Mouse (Mus musculus): ENCODE measurements at regions not wholly inside any gene's neighbourhood (a gene's known extent, or its start where the extent isn't known, plus 50 kb on each side); places are given as distances from the start of the nearest gene placed in this dataset. TPM values are rescaled to one million over a fixed set of nuclear protein-coding genes. Genes with fewer than 3 reads are reported as not detected.

DNA sequence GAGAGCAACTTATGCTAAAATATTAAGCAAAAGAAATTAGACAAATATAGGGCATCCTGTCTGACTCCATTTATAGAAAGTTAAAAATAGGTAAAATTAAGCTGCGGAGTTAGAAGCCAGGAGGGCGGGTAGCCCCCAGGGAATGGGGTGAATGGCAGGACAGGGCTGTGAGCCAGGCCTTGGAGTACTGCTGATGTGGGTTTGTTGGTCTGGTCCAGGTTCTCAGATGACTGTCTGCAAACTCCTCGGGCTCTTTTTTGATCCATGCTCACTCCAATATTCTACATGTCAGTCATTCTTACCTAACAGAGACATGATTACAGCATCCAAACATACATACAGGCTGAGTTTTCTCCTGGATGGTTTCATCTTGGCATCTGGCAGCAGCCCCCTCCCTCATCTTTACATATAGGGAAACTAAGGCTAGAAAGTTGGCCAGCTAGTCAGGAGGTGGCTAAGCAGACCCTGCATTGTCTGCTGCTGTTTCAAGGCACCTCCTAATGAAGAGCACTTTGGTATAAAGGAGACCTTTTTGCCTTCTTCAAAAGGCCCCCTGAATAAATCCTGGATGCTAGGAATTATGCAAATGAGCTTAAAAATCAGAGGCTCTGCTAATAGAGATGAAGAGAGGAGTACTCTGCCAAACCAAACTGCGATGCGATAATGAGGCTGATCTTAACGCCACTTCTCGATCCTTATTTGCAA lies 354.4 kb downstream of the Xylt1 start:
- Histone ChIP-seq H3K4me3 (no peak overlapping the region), H3K9me3 (replicated peaks) (no peaks in the 10 kb centered on the region), H3K4me2 (no peak overlapping the region), H3K9ac (no peak overlapping the region), H3K27ac (no peak overlapping the region), H3K4me1 (replicated peaks) (no peaks in the 10 kb centered on the region), H3K27me3 (no peaks in the 10 kb centered on the region), H3K36me3 (no peaks in the 10 kb centered on the region)
- ATAC-seq (replicated peaks; ENCODE audit: insufficient number of reproducible peaks, insufficient read depth, low FRiP score, low read depth) = no peak
- WGBS = 72% methylated on average over 7 of the region's 7 CpGs

GRCm38 (mm10) chr7:117729067-117729466 lies 348.3 kb downstream of the Xylt1 start:
- Histone ChIP-seq H3K36me3 (no peaks in the 10 kb centered on the region), H3K9me3 (replicated peaks) (no peaks in the 10 kb centered on the region), H3K4me3 (no peak overlapping the region), H3K4me2 (no peak overlapping the region), H3K27me3 (no peaks in the 10 kb centered on the region), H3K27ac (no peak overlapping the region), H3K9ac (no peak overlapping the region), H3K4me1 (replicated peaks) (no peaks in the 10 kb centered on the region)
- 71% methylated on average over 4 of the region's 4 CpGs for WGBS
- no peak for ATAC-seq (replicated peaks; ENCODE audit: insufficient number of reproducible peaks, insufficient read depth, low FRiP score, low read depth)

Small RNAs in the stretch of these regions (microRNA-seq; reads per million reads assigned to microRNA genes)
- gene Gm24063 = not detected
